Mouse (Mus musculus): Measurements from ENCODE around the gene Mtmr11. TPM values are rescaled to one million over a fixed set of nuclear protein-coding genes. Genes with fewer than 3 reads are reported as not detected.

The Mtmr11 gene
- polyA plus RNA-seq (2012; rRNA removed), result 2.8 and 3.5 TPM in 2 replicates

DNA sequence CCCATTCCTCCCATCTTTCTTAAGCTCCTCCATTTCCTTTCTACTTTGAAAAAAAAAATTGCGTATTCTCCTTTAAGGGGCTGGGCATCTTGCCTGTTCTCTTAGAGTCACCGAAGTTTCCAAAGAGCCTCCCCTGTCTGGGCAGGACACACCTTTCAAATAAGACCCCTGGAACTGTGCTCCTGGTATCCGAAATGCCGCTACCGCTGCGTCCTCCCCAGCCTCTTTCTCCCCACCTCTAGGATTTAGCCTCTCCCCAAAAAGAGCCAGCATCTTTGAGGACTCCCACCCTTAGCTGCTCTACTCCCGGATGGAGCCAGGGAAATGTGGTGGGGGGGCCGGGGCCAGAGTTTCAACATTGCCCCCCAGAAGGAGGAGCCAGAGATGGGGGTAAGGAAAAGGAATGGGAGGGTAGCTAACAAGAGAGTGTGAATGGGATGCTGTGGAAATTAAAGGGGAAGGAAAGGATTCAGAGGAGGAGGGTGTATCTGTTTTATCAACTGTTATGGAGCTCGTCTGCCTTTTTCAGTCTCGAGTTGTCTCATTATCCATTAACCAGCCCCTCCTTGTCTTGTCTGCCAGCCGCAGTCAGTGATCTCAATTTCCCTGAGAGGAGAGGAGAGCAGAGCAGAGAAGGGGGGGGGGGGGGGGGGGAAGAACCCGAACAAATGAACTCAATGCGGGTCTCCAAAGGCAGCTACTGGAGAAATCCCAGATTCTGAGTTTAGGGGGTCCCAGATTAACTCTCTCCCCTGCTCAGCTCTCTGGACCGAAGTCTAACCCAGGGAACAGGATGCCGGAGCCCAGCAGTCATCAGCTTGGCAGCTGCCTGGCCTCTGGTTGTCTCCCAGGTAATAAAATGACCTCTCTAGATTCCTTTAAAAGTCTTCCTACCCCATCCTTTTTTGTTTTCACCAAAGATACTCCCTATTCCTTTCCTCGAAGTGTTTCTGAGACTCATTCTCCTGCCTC, at the start of gene Mtmr11:
Gene Mtmr11, plus strand, starts transcription at position 136 of the 972 bp plus-strand sequence.

DNA sequence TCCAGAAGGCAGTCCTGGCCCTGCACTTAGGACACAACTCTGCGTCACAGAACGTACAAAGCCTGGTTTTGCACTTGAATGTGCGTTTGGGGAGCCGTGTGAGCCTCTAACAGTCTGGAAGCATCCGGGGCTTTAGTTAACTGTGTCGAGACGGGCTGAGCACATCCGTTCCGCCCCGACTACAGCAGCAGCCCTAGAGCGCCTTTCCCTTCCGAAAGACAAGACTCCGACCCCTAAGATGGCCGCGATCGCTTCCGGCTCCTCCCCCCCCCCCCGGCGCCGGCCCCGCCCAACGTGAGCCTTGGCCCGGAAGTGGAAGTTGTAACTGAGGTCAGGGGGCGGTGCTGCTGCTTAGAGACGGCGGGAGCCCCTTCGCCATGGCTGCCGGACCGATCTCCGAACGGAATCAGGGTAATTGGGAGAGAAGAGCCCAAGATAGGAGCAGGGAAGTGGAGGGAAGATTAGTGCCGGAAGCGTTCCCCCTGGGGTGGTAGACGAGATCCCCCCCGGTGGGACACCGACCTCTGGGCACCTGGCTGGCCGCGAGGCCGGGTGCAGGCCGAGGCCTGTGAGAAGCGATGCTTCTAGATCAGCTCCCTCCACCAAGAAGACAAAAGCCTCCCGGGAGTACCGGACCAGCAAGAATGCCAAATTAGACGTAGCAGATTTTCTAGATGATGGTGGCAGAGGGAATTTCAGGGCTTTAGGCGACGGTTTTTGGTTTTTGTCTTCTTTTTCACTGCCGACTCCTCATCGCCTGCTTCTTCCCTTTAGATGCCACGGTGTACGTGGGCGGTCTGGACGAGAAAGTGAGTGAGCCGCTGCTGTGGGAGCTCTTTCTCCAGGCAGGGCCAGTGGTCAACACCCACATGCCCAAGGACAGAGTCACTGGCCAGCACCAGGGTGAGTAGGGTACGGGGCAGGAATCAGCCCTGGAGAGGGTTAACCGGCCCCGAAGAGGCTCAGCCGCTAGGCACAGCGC, 10.7 kb downstream of the Mtmr11 start, which contains the start of gene Sf3b4:
Gene Sf3b4, plus strand, starts transcription at position 136 of the 982 bp plus-strand sequence.

GRCm38 (mm10) chr3:96180727-96181477, 19.1 kb downstream of the Mtmr11 start, which contains the start of gene Sv2a:
Sv2a (plus strand) TSS chr3:96181151.

DNA sequence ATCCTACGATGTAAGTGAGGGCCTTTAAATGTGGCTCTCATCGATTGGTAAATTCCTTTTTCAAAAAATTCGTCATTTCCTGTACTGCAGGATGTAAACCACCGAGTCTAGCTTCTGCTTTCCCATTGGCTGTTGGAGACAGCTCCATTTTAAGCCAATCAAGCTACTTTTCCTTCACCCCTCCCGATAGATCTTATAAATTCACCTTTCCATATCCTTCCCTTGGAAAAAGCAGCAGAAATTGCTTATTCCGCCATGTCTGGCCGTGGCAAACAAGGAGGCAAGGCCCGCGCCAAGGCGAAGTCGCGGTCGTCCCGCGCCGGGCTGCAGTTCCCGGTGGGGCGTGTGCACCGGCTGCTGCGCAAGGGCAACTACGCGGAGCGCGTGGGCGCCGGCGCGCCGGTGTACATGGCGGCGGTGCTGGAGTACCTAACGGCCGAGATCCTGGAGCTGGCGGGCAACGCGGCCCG, 57.9 kb downstream of the Mtmr11 start, which contains the start of the genes Bola1 and Hist2h2ab:
Gene Bola1, minus strand, starts transcription at position 49 of the 470 bp plus-strand sequence.
Gene Hist2h2ab, plus strand, starts transcription at position 205 of the 470 bp plus-strand sequence.

DNA sequence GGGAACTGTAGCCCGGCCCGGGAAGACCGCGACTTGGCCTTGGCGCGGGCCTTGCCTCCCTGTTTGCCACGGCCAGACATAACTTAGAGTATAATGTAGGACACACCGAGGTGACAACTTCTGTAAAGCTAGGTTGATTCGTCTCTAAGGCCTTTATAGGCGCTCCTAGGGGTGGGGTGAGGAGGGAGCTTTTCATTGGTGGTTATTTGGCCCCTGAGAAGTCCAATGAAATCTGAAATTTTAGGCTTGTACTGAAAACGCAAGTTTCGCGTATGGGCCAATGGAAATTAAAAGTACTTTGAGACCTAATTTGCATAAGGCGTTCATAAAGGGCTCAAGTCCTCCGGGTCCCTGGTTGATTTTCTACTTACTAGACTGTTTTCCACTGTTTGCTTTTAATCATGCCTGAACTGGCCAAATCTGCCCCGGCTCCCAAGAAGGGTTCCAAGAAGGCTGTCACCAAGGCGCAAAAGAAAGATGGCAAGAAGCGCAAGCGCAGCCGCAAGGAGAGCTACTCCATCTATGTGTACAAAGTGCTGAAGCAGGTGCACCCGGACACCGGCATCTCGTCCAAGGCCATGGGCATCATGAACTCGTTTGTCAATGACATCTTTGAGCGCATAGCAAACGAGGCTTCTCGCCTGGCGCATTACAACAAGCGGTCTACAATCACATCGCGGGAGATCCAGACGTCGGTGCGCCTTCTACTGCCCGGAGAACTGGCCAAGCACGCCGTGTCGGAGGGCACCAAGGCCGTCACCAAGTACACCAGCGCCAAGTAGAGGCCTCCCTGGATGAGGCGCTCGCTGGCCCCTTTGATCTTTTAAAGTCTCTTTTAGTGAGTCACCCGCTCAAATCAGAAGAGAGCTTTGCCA, 59.2 kb downstream of the Mtmr11 start, which contains the start of the genes Hist2h2ac and Hist2h2be:
Gene Hist2h2ac, minus strand, starts transcription at position 116 of the 875 bp plus-strand sequence.
Gene Hist2h2be, plus strand, starts transcription at position 355 of the 875 bp plus-strand sequence.

Other genes starting within 250 kb of the Mtmr11 start
- 122 and 172 TPM in 2 replicates for gene Anp32e, start 232.8 kb upstream of the Mtmr11 start, polyA plus RNA-seq (2012; rRNA removed)
- gene Plekho1, start 166.0 kb upstream of the Mtmr11 start, polyA plus RNA-seq (2012; rRNA removed), result 9.2 and 10.8 TPM in 2 replicates
- gene Vps45, start 103.5 kb upstream of the Mtmr11 start, polyA plus RNA-seq (2012; rRNA removed), result 7.2 and 8.1 TPM in 2 replicates
- 3.6 TPM in 2 replicates for gene Otud7b, start 57.5 kb upstream of the Mtmr11 start, polyA plus RNA-seq (2012; rRNA removed)
- gene Sf3b4, start 10.3 kb downstream of the Mtmr11 start, polyA plus RNA-seq (2012; rRNA removed), result 40.1 and 53.9 TPM in 2 replicates
- 0.32 and 0.33 TPM in 2 replicates for gene Sv2a, start 19.1 kb downstream of the Mtmr11 start, polyA plus RNA-seq (2012; rRNA removed)
- gene Bola1, start 57.7 kb downstream of the Mtmr11 start, polyA plus RNA-seq (2012; rRNA removed), result 30.6 and 31.1 TPM in 2 replicates
- gene Hist2h2ab, start 57.9 kb downstream of the Mtmr11 start, polyA plus RNA-seq (2012; rRNA removed), result 0.89 and 1.2 TPM in 2 replicates
- gene Hist2h2ac, start 58.9 kb downstream of the Mtmr11 start, polyA plus RNA-seq (2012; rRNA removed), result 17.7 and 18.2 TPM in 2 replicates
- 7.9 and 10.3 TPM in 2 replicates for gene Hist2h2be, start 59.1 kb downstream of the Mtmr11 start, polyA plus RNA-seq (2012; rRNA removed)
- gene Hist2h3c2, start 77.1 kb downstream of the Mtmr11 start, polyA plus RNA-seq (2012; rRNA removed), result 79.4 and 94.5 TPM in 2 replicates
- 23.7 and 29.8 TPM in 2 replicates for gene Hist2h2aa2, start 78.3 kb downstream of the Mtmr11 start, polyA plus RNA-seq (2012; rRNA removed)
- 41.3 and 48.8 TPM in 2 replicates for gene Hist2h2aa1, start 83.5 kb downstream of the Mtmr11 start, polyA plus RNA-seq (2012; rRNA removed)
- gene Hist2h3c1, start 84.7 kb downstream of the Mtmr11 start, polyA plus RNA-seq (2012; rRNA removed), result 2.4 and 2.8 TPM in 2 replicates
- gene Hist2h4, start 101.3 kb downstream of the Mtmr11 start, polyA plus RNA-seq (2012; rRNA removed), result 9.6 and 12.2 TPM in 2 replicates
- 63.6 and 74.6 TPM in 2 replicates for gene Hist2h3b, start 106.7 kb downstream of the Mtmr11 start, polyA plus RNA-seq (2012; rRNA removed)
- gene Hist2h2bb, start 107.7 kb downstream of the Mtmr11 start, polyA plus RNA-seq (2012; rRNA removed), result 13.6 and 14.2 TPM in 2 replicates
- gene Fcgr1, start 132.0 kb downstream of the Mtmr11 start, polyA plus RNA-seq (2012; rRNA removed), result 2.5 and 3.7 TPM in 2 replicates

Data from liver, embryonic 14 days (tissue).